Mouse (Mus musculus) intestine, embryonic 16.5 days (tissue): ENCODE data around the gene Tex264. TPM values are rescaled to one million over a fixed set of nuclear protein-coding genes. Genes with fewer than 3 reads are reported as not detected.

Experiments used
- ATAC-seq: fragments of 200-750 bp; cut with Nextera tagmentation; 2 replicates; pipeline ENCODE4 v1.8.0; 2017; ENCODE audit warnings: moderate TSS enrichment, moderate library complexity
- H3K27ac ChIP-seq: fragments of 300-500 bp; sonication (generic); 2 replicates; pipeline ENCODE4 v1.5.1; 2014; ENCODE audit warnings: mild to moderate bottlenecking, low read length
- H3K27me3 ChIP-seq: fragments of 300-500 bp; sonication (generic); replicated peaks from 2 replicates; pipeline ENCODE4 v1.6.1; 2014; ENCODE audit warnings: low read length, control low read depth, mixed read lengths; ENCODE audit not compliant: control insufficient read depth, insufficient read depth
- H3K36me3 ChIP-seq: fragments of 300-500 bp; sonication (generic); 2 replicates; pipeline ENCODE4 v1.6.1; 2014; ENCODE audit warnings: low read length, control low read depth; ENCODE audit not compliant: control insufficient read depth, insufficient read depth
- H3K4me1 ChIP-seq: fragments of 300-500 bp; sonication (generic); 2 replicates; pipeline ENCODE4 v1.6.1; 2014; ENCODE audit warnings: low read length, control low read depth, mixed read lengths; ENCODE audit not compliant: control insufficient read depth, insufficient read depth
- H3K4me2 ChIP-seq: fragments of 300-500 bp; sonication (generic); 2 replicates; pipeline ENCODE4 v1.6.1; 2014; ENCODE audit warnings: low read depth, low read length, control low read depth
- H3K4me3 ChIP-seq: fragments of 300-500 bp; sonication (generic); 2 replicates; pipeline ENCODE4 v1.5.1; 2014; ENCODE audit warnings: mild to moderate bottlenecking, low read length
- H3K9ac ChIP-seq: fragments of 300-500 bp; sonication (generic); 2 replicates; pipeline ENCODE4 v1.6.1; 2014; ENCODE audit warnings: low read depth, low read length
- H3K9me3 ChIP-seq: fragments of 300-500 bp; sonication (generic); 2 replicates; pipeline ENCODE4 v1.6.1; 2016; ENCODE audit warnings: low read length, control low read depth; ENCODE audit not compliant: control insufficient read depth
- WGBS: fragments of 180-500 bp; shearing (Covaris S2); extraction: QIAGEN DNeasy Blood & Tissue Kit; methylation state at CpG from one replicate; pipeline ENCODE4 v1.1.7; 2014; 5-methylcytosine and 5-hydroxymethylcytosine counted together
- polyA plus RNA-seq: library from polyadenylated mRNA; unstranded; fragments of >200 nt; fragmentation: Nextera tagmentation; extraction: Ambion mirVana; gene quantifications from 2 replicates; pipeline ENCODE4 v1.2.1, GENCODE M21; 2015

The Tex264 gene
- polyA plus RNA-seq, 1 experiment from 2014 or later = 66.4 TPM

- Histone ChIP-seq H3K9me3 (no peaks in the 10 kb centered on the region), H3K27ac (no peak overlapping the region), H3K27me3 (no peaks in the 10 kb centered on the region), H3K36me3 (peaks cover 11% of the 10 kb centered on the region), H3K4me3 (no peak overlapping the region), H3K4me2 (no peak overlapping the region), H3K9ac (no peak overlapping the region), H3K4me1 (no peaks in the 10 kb centered on the region)
- 78% methylated on average over 9 of the region's 9 CpGs for WGBS
- ATAC-seq = no peak
Observed at GRCm38 (mm10) chr9:106675965-106676364, 9.8 kb downstream of the Tex264 start.

DNA sequence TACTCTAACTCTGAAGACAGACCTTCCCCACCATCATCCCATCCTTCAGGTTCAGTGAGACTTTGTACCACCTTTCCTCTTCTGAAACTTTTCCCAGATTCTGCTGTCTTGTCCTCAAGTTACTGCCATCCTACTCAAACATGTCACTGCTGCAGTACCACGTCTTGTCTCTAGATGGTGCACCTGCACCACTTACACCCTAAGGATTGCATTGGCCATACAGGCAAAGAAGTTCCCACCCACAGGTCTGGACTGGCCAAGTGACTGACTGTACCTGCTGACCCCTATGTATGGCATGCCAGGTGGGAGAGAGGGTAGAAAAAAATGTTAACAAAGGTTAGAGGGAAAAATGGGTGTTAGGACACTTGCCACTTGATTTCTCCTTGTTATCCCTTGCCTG is 10.2 kb downstream of the Tex264 start:
- Histone ChIP-seq H3K27me3 (no peaks in the 10 kb centered on the region), H3K4me2 (no peak overlapping the region), H3K9ac (no peak overlapping the region), H3K36me3 (peaks cover 11% of the 10 kb centered on the region), H3K4me1 (no peaks in the 10 kb centered on the region), H3K9me3 (no peaks in the 10 kb centered on the region), H3K4me3 (no peak overlapping the region), H3K27ac (no peak overlapping the region)
- 0% methylated on average over 1 of the region's 1 CpGs for WGBS
- ATAC-seq = 0 out of 2 replicates have a peak, but pooled peaks have one; percentile 58

DNA sequence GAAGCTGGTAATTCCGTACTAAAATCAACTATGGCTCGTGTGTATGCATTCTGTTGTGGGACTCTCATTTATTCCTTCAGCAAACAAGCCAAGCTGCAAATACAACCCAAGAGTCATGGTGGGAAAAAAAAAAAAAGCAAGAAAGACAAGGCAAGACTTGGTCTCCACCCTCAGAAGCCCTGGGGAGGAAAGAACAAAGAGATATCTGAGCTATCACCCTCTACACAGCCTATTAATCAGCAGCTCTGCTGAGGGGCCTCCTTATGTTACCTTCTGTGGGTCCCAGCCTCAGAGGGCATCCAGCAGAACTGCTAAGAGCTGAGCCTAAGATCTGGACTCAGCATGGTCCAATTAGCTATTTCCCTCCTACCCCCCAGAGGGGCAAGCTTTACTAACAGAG is 11.9 kb downstream of the Tex264 start:
- H3K27ac ChIP-seq = no peak overlapping the region
- H3K4me1 ChIP-seq = no peaks in the 10 kb centered on the region
- no peak overlapping the region for H3K9ac ChIP-seq
- H3K4me2 ChIP-seq = no peak overlapping the region
- no peak overlapping the region for H3K4me3 ChIP-seq
- 90% methylated on average over 2 of the region's 2 CpGs for WGBS
- H3K9me3 ChIP-seq = no peaks in the 10 kb centered on the region
- peaks cover 8% of the 10 kb centered on the region; the same call in 1 of the 2 replicates for H3K36me3 ChIP-seq
- ATAC-seq = no peak
- no peaks in the 10 kb centered on the region for H3K27me3 ChIP-seq

- H3K4me1 ChIP-seq = no peaks in the 10 kb centered on the region
- H3K27me3 ChIP-seq = no peaks in the 10 kb centered on the region
- no peak overlapping the region for H3K9ac ChIP-seq
- H3K9me3 ChIP-seq = no peaks in the 10 kb centered on the region
- H3K27ac ChIP-seq = no peak overlapping the region
- ATAC-seq = no peak
- H3K4me2 ChIP-seq = no peak overlapping the region
- H3K36me3 ChIP-seq = peaks cover 7% of the 10 kb centered on the region; the same call in 1 of the 2 replicates
- no peak overlapping the region for H3K4me3 ChIP-seq
- WGBS = 84% methylated on average over 6 of the region's 6 CpGs
Observed at GRCm38 (mm10) chr9:106664856-106665255, 20.9 kb downstream of the Tex264 start.

DNA sequence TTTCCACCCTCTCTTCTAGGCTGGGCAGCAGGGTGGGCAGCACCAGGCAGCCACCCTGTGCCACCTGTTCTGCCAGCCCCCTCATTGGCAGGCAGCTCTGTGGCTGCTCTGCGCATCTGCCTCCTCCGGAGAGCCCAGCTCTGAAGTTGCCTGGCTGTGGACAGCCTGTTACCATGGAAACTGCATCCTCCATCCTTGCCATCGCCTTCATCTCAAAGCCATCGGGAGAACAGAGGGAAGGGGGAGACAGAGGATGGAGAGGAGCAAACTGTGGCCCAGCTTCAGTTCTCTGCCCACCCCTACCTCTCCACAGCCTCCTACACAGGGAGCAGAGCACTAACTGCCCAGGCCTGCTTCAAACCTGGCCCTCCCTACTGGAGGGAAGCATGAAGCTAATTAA is 21.3 kb downstream of the Tex264 start:
- 69% methylated on average over 4 of the region's 4 CpGs for WGBS
- no peaks in the 10 kb centered on the region for H3K4me1 ChIP-seq
- H3K27me3 ChIP-seq = no peaks in the 10 kb centered on the region
- H3K9ac ChIP-seq = no peak overlapping the region
- no peaks in the 10 kb centered on the region for H3K9me3 ChIP-seq
- no peak for ATAC-seq
- H3K4me2 ChIP-seq = no peak overlapping the region
- no peak overlapping the region for H3K27ac ChIP-seq
- H3K4me3 ChIP-seq = no peak overlapping the region
- peaks cover 8% of the 10 kb centered on the region; the same call in 1 of the 2 replicates for H3K36me3 ChIP-seq

GRCm38 (mm10) chr9:106663200-106663599 is 22.5 kb downstream of the Tex264 start:
- ATAC-seq = no peak
- Histone ChIP-seq H3K27ac (no peak overlapping the region), H3K36me3 (peaks cover 17% of the 10 kb centered on the region; the same call in 1 of the 2 replicates)

DNA sequence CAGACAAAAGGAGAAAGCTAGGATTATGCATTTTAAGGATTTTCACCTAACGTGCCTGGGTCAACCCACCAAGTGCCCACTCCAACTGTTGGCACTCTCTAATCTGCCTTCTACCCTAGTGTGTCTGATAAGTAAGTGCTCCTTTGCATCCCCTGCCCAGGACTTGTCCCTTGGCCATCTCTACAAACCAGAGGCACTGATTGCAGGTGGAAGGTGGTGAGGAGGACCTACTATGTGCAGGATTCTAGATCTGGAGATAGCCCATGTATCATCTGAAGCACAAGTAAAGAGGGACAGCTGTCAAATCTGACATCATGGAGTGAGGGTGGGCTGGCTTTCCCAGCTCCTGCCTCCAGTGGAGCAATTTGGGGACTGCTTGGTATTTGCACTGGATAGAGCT is 25.8 kb downstream of the Tex264 start:
- no peak overlapping the region for H3K4me2 ChIP-seq
- H3K27ac ChIP-seq = no peak overlapping the region
- H3K36me3 ChIP-seq = peaks cover 17% of the 10 kb centered on the region; the same call in 1 of the 2 replicates
- no peak for ATAC-seq
- 83% methylated on average over 1 of the region's 1 CpGs for WGBS
- peaks cover 11% of the 10 kb centered on the region for H3K27me3 ChIP-seq
- no peak overlapping the region for H3K9ac ChIP-seq
- H3K4me1 ChIP-seq = peaks cover 7% of the 10 kb centered on the region; the same call in 1 of the 2 replicates
- no peaks in the 10 kb centered on the region for H3K9me3 ChIP-seq
- no peak overlapping the region for H3K4me3 ChIP-seq

More at GRCm38 (mm10) chr9:106663200-106663599, 22.5 kb downstream of the Tex264 start:
- H3K27me3 ChIP-seq = no peaks in the 10 kb centered on the region
- no peaks in the 10 kb centered on the region for H3K9me3 ChIP-seq
- H3K4me2 ChIP-seq = no peak overlapping the region
- 86% methylated on average over 6 of the region's 6 CpGs for WGBS
- H3K4me1 ChIP-seq = no peaks in the 10 kb centered on the region
- no peak overlapping the region for H3K4me3 ChIP-seq
- H3K9ac ChIP-seq = no peak overlapping the region

GRCm38 (mm10) chr9:106659441-106659840 is 26.3 kb downstream of the Tex264 start:
- H3K9me3 ChIP-seq = no peaks in the 10 kb centered on the region
- H3K9ac ChIP-seq = no peak overlapping the region
- WGBS = 74% methylated on average over 7 of the region's 7 CpGs
- no peak for ATAC-seq
- no peak overlapping the region for H3K4me2 ChIP-seq
- no peak overlapping the region for H3K27ac ChIP-seq
- H3K4me1 ChIP-seq = peaks cover 7% of the 10 kb centered on the region; the same call in 1 of the 2 replicates
- peaks cover 16% of the 10 kb centered on the region for H3K27me3 ChIP-seq
- no peak overlapping the region for H3K4me3 ChIP-seq
- H3K36me3 ChIP-seq = peaks cover 17% of the 10 kb centered on the region; the same call in 1 of the 2 replicates

DNA sequence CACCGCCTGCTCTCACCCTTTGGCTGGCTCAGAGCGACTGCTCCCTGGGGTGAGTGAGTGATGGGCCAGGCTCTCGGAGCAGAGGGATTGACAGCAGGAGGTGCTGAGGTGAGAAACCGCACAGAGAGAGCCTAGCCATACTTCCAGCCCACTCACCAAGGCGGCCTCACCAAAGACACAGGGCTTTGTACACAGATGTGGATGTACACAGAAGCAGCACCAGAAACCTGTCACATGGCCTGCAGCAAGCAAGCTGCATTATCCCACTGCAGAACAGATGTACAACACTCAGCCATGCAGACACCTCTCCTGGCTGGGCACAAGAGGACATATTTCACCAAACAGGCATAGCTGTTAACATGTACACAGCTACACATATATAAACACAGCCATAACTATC is 28.1 kb downstream of the Tex264 start:
- ATAC-seq = no peak
- H3K36me3 ChIP-seq = peaks cover 17% of the 10 kb centered on the region; the same call in 1 of the 2 replicates
- H3K4me1 ChIP-seq = peaks cover 7% of the 10 kb centered on the region; the same call in 1 of the 2 replicates
- no peak overlapping the region for H3K4me2 ChIP-seq
- H3K4me3 ChIP-seq = no peak overlapping the region
- H3K27ac ChIP-seq = no peak overlapping the region
- 40% methylated on average over 5 of the region's 5 CpGs for WGBS
- H3K9me3 ChIP-seq = no peaks in the 10 kb centered on the region
- peaks cover 23% of the 10 kb centered on the region for H3K27me3 ChIP-seq
- H3K9ac ChIP-seq = no peak overlapping the region

- peaks cover 7% of the 10 kb centered on the region; the same call in 1 of the 2 replicates for H3K4me1 ChIP-seq
- peak; percentile 12; the same call in 1 of the 2 replicates for ATAC-seq
- 55% methylated on average over 5 of the region's 5 CpGs for WGBS
- H3K4me2 ChIP-seq = no peak overlapping the region
- peaks cover 9% of the 10 kb centered on the region; the same call in 1 of the 2 replicates for H3K36me3 ChIP-seq
- H3K9ac ChIP-seq = no peak overlapping the region
- no peak overlapping the region for H3K27ac ChIP-seq
- H3K27me3 ChIP-seq = peaks cover 23% of the 10 kb centered on the region
- no peak overlapping the region for H3K4me3 ChIP-seq
- no peaks in the 10 kb centered on the region for H3K9me3 ChIP-seq
Observed at GRCm38 (mm10) chr9:106656820-106657219, 28.9 kb downstream of the Tex264 start.
